Mouse (Mus musculus): ENCODE results near the gene Trpm3. TPM values are rescaled to one million over a fixed set of nuclear protein-coding genes. Genes with fewer than 3 reads are reported as not detected.

Gene Trpm3
- polyA plus RNA-seq, 1 experiment from 2014 or later: 23.3 TPM

- H3K9me3 ChIP-seq (ENCODE audit: control insufficient read depth, low read length): no peaks in the 10 kb centered on the region
- WGBS: 100% methylated on average over 2 of the region's 2 CpGs
- H3K27me3 ChIP-seq (ENCODE audit: control insufficient read depth, insufficient read depth, low read length): no peaks in the 10 kb centered on the region
- no peaks in the 10 kb centered on the region for H3K4me1 ChIP-seq (ENCODE audit: control insufficient read depth, insufficient read depth, low read length)
- ATAC-seq (ENCODE audit: low read depth): no peak
- H3K4me2 ChIP-seq (ENCODE audit: low read depth, low read length): no peak overlapping the region
- no peak overlapping the region for H3K4me3 ChIP-seq (ENCODE audit: low read depth, low read length)
- H3K9ac ChIP-seq (replicated peaks; ENCODE audit: low read depth, low read length): no peak overlapping the region
- no peaks in the 10 kb centered on the region for H3K36me3 ChIP-seq (ENCODE audit: control insufficient read depth, insufficient read depth, low read length)
- H3K27ac ChIP-seq (ENCODE audit: low read depth, low read length): no peak overlapping the region
Observed at GRCm38 (mm10) chr19:23038321-23038720, 899.5 kb downstream of the Trpm3 start.

- H3K4me1 ChIP-seq (ENCODE audit: control insufficient read depth, insufficient read depth, low read length): no peaks in the 10 kb centered on the region
- no peak overlapping the region for H3K4me2 ChIP-seq (ENCODE audit: low read depth, low read length)
- H3K9me3 ChIP-seq (ENCODE audit: control insufficient read depth, low read length): no peaks in the 10 kb centered on the region
- WGBS: 65% methylated on average over 6 of the region's 6 CpGs
- H3K27me3 ChIP-seq (ENCODE audit: control insufficient read depth, insufficient read depth, low read length): no peaks in the 10 kb centered on the region
- no peak overlapping the region for H3K4me3 ChIP-seq (ENCODE audit: low read depth, low read length)
- no peak overlapping the region for H3K9ac ChIP-seq (replicated peaks; ENCODE audit: low read depth, low read length)
- H3K27ac ChIP-seq (ENCODE audit: low read depth, low read length): no peak overlapping the region
- ATAC-seq (ENCODE audit: low read depth): no peak
- no peaks in the 10 kb centered on the region for H3K36me3 ChIP-seq (ENCODE audit: control insufficient read depth, insufficient read depth, low read length)
Observed at GRCm38 (mm10) chr19:23041483-23042167, 902.8 kb downstream of the Trpm3 start.

GRCm38 (mm10) chr19:23042168-23042733, 903.4 kb downstream of the Trpm3 start:
- no peak overlapping the region for H3K27ac ChIP-seq (ENCODE audit: low read depth, low read length)
- H3K36me3 ChIP-seq (ENCODE audit: control insufficient read depth, insufficient read depth, low read length): no peaks in the 10 kb centered on the region
- H3K9me3 ChIP-seq (ENCODE audit: control insufficient read depth, low read length): no peaks in the 10 kb centered on the region
- no peak overlapping the region for H3K4me2 ChIP-seq (ENCODE audit: low read depth, low read length)
- H3K4me1 ChIP-seq (ENCODE audit: control insufficient read depth, insufficient read depth, low read length): no peaks in the 10 kb centered on the region
- H3K4me3 ChIP-seq (ENCODE audit: low read depth, low read length): no peak overlapping the region
- H3K27me3 ChIP-seq (ENCODE audit: control insufficient read depth, insufficient read depth, low read length): no peaks in the 10 kb centered on the region
- H3K9ac ChIP-seq (replicated peaks; ENCODE audit: low read depth, low read length): no peak overlapping the region
- WGBS: 70% methylated on average over 6 of the region's 6 CpGs
- ATAC-seq (ENCODE audit: low read depth): no peak

- Histone ChIP-seq H3K9me3 (ENCODE audit: control insufficient read depth, low read length) (no peaks in the 10 kb centered on the region), H3K4me2 (ENCODE audit: low read depth, low read length) (no peak overlapping the region), H3K4me3 (ENCODE audit: low read depth, low read length) (no peak overlapping the region), H3K36me3 (ENCODE audit: control insufficient read depth, insufficient read depth, low read length) (no peaks in the 10 kb centered on the region), H3K27me3 (ENCODE audit: control insufficient read depth, insufficient read depth, low read length) (no peaks in the 10 kb centered on the region), H3K27ac (ENCODE audit: low read depth, low read length) (no peak overlapping the region), H3K4me1 (ENCODE audit: control insufficient read depth, insufficient read depth, low read length) (no peaks in the 10 kb centered on the region), H3K9ac (replicated peaks; ENCODE audit: low read depth, low read length) (no peak overlapping the region)
- ATAC-seq (ENCODE audit: low read depth): no peak
Observed at GRCm38 (mm10) chr19:23043699-23044098, 904.9 kb downstream of the Trpm3 start.

MicroRNAs encoded within 50 kb of the gene (microRNA counts, 519-probe panel; counts per million panel counts)
- microRNA mmu-miR-204: 4,867 counts per million, percentile 68 among the panel's probes with 10 or more counts

Small RNA genes lying within 50 kb of the gene (microRNA-seq; reads per million reads assigned to microRNA genes)
- 342 reads per million, percentile 64 among the genes with 10 or more reads in this experiment for gene Mir204

All from neural tube, embryonic 14.5 days (tissue).